Mouse (Mus musculus) ovary, postnatal 14 days (tissue): Measurements from ENCODE around the gene Ndfip2.

Experiments
- DNase-seq: peaks from one replicate; pipeline ENCODE4 v3.0.0; 2022; ENCODE audit warnings: low spot score

The Ndfip2 gene

GRCm38 (mm10) chr14:105258379-105259034, at the start of gene Ndfip2:
Ndfip2 (plus strand) TSS chr14:105258573.
- peak; percentile 74 for DNase-seq

- DNase-seq, result no peak
These were observed 38.6 kb upstream of the Ndfip2 start for GRCm38 (mm10) chr14:105219525-105220376.

- no peak for DNase-seq
These were observed 36.1 kb upstream of the Ndfip2 start for GRCm38 (mm10) chr14:105222240-105222639.

- DNase-seq, result no peak
These were observed 32.6 kb upstream of the Ndfip2 start for GRCm38 (mm10) chr14:105225790-105226189.

GRCm38 (mm10) chr14:105232421-105232820, 26.0 kb upstream of the Ndfip2 start:
- no peak for DNase-seq

- no peak for DNase-seq
These were observed 21.8 kb upstream of the Ndfip2 start for GRCm38 (mm10) chr14:105236596-105236995.

- DNase-seq, result no peak
These were observed 20.6 kb upstream of the Ndfip2 start for GRCm38 (mm10) chr14:105237736-105238135.

- no peak for DNase-seq
These were observed 19.8 kb upstream of the Ndfip2 start for GRCm38 (mm10) chr14:105238450-105239038.

- DNase-seq, result no peak
These were observed 18.3 kb upstream of the Ndfip2 start for GRCm38 (mm10) chr14:105240120-105240519.

- no peak for DNase-seq
These were observed 14.4 kb upstream of the Ndfip2 start for GRCm38 (mm10) chr14:105243805-105244443.

GRCm38 (mm10) chr14:105251038-105251437, 7.3 kb upstream of the Ndfip2 start:
- DNase-seq, result no peak

GRCm38 (mm10) chr14:105253304-105253703, 5.1 kb upstream of the Ndfip2 start:
- no peak for DNase-seq

- no peak for DNase-seq
These were observed 4.0 kb upstream of the Ndfip2 start for GRCm38 (mm10) chr14:105254401-105254800.

- no peak for DNase-seq
These were observed 2.8 kb upstream of the Ndfip2 start for GRCm38 (mm10) chr14:105255620-105256019.

GRCm38 (mm10) chr14:105259035-105259880, 885 bp downstream of the Ndfip2 start:
- peak; percentile 16 for DNase-seq

GRCm38 (mm10) chr14:105262923-105263322, 4.5 kb downstream of the Ndfip2 start:
- DNase-seq, result no peak

GRCm38 (mm10) chr14:105267095-105267494, 8.7 kb downstream of the Ndfip2 start:
- no peak for DNase-seq

- DNase-seq, result no peak
These were observed 13.7 kb downstream of the Ndfip2 start for GRCm38 (mm10) chr14:105272030-105272429.

GRCm38 (mm10) chr14:105272539-105272938, 14.2 kb downstream of the Ndfip2 start:
- no peak for DNase-seq

GRCm38 (mm10) chr14:105275196-105275595, 16.8 kb downstream of the Ndfip2 start:
- DNase-seq, result no peak

GRCm38 (mm10) chr14:105277277-105277676, 18.9 kb downstream of the Ndfip2 start:
- no peak for DNase-seq
